Mouse (Mus musculus) lung, adult 18-20 months (tissue): ENCODE measurements at regions not wholly inside any gene's neighbourhood (a gene's known extent, or its start where the extent isn't known, plus 50 kb on each side); places are given as distances from the start of the nearest gene placed in this dataset.

ENCODE experiments used
- DNase-seq, 2 experiments: peaks; one replicate each; pipeline ENCODE4 v3.0.0; 2022; ENCODE audit warnings: mixed read lengths in 2 of 2

DNA sequence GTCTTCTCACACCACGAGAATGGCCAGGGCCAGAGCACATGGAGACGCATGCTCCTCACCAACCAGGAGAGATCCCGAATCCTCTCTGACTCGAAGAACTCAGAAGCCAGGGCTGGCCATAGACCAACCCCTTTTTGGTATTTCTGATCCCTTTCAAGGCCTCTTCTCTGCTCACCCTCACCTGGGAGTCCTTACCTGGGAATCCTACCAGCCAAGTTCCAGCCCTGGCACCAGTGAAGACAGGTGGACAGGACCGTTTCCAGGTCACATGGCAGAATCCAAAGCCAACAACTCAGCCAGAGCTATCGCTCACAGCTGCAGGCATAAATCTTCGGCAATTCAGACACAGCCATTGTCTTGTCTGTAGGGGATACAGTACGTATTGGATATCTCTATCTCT lies 626.2 kb upstream of the Fam19a5 start:
- no peak for DNase-seq

DNA sequence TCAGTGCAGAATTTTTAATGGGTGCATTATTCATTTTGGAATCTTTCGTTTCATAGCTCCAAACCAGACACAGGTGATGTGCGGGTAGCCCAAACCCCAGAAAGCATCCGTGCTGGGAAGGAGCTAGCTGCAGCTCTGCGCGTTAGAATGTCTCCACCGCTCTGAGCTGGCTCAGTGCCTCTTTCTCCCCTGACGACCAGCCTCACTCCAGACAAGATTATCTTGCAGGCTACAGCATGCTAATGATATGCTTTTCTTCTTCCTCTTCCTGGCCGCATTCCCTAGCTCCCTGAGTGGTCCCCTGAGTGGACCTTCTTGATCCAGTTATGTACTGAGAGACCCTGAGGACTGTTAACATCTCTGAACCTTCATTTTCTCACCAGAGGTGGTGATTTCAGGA lies 624.4 kb upstream of the Fam19a5 start:
- no peak for DNase-seq

DNA sequence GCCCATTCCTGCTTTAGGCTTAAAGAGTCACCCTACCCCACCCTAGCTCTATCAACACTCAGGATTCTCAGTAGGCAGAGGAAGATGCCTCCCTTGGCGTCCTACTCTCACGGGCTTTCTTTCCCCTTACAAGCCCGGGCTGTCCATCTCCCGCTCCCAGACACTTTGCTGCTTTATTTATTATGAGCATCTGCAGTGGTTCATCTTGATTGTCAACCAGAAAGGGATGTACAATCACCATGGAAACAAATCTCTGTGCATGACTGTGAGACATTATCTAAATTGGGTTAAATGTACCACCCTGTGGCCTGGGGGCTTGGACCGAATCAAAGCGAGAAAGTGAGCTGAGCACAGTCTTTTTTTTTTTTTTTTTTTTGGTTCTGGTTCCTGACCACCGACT lies 623.9 kb upstream of the Fam19a5 start:
- DNase-seq = no peak

DNA sequence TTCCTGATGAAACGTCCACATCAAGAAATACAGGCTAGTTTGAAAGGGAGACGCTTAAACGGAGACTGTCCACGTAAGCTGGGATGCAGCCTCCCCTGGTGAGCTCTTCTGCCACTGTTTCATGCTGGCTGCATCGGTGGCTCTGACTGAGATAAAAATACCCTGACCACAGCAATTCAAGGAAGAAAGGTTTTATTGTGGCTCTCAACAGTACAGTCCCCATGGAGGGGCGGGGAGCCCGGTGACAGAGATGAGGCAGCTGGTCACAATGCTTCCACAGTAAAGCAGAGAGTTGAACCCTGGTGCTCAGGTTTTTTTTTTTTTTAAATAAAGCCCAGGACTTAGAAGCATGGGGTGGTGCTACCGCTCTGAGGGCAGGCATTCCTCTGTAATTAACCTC lies 622.7 kb upstream of the Fam19a5 start:
- no peak for DNase-seq

DNA sequence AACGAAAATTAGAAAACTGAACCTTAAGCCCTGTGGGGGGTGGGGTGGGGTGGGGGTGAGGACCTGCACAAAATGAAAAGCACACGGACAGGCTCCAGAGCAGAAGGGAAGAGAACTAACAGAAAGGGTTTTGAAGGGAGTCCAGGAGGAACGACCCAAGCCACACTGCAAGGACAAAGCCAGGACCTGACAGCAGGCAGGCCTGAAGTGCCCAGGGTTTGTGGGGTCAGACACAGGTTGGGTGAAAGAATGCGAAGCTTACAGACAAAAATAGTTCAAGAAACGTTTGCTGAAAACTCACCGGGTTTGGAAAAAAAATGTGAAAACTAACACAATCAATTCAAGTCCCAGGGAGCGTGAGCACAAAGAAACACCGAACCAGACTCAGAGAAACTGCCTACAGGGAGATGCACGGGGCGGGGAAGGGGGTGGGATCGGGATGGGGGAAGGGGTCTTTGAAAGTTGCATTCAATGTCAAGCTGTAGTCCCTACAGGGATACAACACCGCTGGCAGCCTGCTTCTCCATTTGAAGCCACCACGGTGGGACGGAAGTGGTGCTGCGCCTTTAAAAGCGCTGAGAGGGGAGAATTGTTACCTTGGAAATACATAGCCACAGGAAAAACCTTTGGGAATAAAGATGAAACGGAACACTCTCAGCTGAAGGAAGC lies 618.9 kb upstream of the Fam19a5 start:
- no peak for DNase-seq

DNA sequence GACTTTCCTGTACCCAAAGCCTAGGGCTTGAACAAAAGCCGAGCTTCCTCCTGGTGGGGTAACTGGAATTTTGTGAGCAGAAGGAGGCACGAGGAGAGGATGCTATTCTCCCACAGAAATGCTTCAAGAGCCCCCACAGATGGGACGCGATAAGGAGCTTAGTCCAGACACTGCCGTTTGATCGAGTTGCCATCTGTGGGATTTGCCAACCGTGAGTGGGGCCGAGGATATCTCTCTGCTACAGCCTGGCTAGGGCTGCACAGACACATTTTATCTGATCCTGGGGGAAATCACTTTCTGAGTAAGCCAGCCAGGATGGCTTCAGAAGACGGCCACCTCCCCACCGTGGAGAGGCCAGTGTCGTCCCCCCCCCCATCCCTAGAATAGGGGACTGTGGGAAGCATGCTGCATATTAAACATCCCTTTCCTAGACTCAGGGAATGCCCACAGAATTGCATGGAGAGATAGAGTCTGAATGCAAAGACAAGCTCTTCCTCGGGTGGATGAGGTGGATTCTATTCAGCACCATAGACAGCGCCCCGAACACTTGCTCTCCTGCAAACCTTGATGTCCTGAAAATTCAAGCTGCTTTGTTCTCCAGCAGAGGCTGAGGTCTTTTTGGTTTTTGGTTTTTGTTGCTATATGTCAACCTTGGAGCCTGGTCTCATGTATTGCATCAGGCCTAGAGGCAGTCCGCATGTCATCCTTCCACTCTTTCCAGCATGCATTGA lies 611.6 kb upstream of the Fam19a5 start:
- no peak for DNase-seq

DNA sequence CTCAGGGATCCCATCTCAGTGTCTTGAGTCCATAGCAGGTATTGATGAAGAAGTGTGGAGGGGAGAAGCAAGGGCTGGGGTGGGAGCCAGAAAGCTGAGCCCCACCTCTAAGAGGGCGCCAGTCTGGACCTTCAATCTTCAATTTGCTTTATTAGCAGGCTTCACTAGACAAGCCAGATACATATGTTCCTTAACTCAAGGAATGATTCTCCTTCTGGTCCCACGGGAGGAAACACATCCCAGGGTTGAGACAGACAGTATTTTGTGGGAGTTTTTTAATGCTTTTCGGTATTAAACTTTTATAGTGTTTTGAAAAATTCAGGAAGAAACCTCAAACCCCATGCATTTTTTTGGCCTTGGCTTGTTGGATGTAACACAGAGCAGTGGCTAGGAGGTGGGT lies 606.7 kb upstream of the Fam19a5 start:
- DNase-seq = no peak

DNA sequence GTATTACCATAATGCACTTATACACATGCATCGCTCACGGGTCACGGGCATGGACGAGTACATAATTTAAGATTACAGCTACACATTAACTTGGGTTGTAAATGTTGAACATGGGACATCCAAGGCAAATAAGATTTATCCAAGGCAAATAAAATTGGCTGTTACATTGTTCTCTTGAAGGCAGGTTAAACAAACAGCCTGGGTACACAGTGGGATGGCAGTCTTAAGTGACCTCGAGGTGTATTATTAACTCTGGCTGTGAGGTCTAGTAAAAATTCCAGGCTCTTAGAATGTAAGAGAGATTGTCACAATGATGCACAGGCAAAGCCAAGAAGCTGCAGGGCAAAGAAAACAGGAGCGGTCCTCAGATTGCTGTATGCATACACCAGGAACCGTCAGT lies 599.6 kb upstream of the Fam19a5 start:
- DNase-seq = no peak

DNA sequence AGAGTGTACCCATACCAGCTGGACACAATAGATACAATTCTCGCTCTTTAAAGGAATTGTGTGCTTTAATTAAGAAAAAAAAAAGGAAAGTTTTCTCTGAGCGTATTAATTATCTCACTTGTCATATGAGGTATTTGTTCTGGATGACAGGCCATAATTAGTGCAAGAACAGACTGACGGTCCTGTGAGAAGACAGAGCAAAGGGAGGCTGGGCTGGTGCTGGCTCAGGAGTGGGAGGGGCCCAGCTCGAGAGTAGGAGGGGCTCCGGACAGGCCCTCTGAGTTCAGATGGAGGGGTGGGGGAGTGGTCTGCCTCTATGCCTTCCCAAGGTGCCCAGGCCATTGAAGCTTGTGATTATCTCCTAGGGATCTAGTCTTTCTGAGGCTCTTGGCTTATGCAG lies 591.5 kb upstream of the Fam19a5 start:
- DNase-seq = no peak

DNA sequence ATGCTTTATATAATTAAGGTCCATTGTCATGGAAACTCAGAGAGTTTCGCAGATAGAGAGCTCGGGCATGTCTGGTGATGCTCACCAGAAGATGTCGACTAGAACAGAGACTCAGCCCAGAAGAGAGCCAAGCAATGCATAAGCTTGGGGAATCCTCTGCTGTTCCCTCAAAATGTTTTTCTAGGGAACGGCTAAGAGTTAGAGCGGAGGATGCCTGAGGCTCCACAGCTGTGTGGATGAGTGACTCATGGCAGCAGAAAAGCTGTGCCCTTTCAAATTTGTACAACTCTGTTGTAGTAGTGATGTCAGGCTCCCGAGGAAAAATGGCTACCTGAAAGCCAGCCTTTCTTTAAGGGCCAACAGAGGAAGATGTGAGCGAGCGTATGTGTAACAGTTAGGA lies 586.2 kb upstream of the Fam19a5 start:
- DNase-seq = no peak

DNA sequence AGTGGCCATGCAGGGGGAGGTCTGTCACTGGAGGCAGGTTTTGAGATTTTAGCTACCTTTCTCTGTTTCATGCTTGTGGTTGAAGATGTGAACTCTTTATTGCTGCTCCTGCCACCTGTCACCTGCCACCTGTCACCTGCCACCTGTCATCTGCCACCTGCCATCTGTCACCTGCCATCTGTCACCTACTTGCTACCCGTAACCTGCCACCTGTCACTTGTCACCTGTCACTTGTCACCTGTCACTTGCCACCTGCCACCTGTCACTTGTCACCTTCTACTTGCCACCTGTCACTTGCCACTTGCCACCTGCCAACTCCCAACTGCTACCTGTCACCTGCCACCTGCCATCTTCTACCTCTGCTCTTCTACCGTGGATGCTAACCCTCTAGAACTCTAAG lies 581.2 kb upstream of the Fam19a5 start:
- DNase-seq = no peak

DNA sequence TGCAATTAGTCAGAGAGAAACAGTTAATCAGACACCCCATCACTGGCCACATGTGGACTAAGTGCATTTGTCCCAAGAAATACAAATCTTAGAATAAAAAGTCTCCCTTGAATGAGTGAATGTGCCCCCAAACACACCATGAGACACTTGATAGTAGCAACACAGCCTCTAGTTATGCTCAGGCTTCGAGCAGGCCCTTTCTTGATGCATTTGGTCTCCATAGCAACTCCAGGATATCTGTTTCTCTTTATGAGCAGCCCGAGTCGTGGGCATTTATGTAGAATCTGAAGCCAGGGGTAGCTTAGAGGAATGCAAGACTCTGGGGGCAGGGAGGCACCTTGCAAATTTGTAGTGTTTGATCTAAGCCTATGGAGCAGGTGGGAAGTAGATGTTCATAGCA lies 580.6 kb upstream of the Fam19a5 start:
- DNase-seq = no peak

DNA sequence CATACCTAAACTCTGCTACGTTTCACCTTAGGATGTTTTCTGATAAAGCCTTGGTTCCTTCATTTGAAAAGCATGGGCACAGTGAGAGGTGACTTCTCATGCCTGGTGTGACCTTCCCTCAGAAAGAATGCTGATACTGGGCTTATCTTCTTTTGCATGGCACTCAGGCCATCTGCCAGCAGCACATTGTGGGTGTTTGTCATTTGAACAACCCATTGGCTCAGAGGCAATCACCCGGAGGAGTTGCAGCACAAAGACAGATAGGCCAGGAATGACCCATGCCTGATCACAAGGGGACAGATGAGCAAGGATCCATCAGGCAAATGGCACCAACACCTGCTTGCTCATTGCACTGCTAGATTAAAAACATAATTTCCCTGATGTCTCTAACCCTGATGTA lies 572.7 kb upstream of the Fam19a5 start:
- DNase-seq = no peak

DNA sequence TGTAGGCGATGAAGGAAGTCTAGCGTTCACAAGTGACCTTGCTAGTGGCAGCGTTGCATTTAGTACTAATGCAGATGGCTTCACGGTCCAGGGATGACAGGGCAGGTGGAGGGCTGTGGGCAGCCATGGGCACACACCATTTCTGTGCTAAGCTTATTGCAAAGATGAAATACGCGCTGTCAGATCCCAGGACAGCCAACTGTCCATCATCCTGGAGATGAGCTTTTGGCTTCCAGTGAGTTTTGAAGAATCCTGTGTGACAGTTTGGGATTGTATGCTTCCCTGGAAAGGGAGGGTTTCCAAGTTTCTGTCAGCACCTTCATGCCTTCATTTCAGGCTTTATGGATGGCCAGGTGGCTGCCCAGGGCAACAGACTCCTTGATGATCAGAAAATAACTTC lies 547.9 kb upstream of the Fam19a5 start:
- no peak for DNase-seq

DNA sequence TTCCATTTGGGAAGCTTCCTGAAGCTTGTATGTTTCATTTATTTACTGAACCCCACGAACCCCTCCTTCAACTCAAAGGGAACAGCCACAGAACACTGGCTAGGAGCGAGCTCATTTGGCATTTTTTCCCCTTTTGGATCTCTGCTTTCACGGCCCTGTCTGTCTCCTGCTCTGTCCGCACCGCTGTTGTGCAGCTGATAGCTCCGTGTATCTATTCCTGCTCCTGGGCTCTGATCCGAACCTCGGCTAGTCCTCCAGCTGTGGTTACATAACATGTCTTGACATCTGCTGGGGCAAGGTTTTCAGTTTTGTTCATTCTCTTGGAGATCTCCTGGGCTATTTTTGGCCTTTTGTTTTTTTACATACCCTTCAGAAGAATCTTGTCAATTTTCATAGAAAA lies 525.1 kb upstream of the Fam19a5 start:
- DNase-seq = no peak

DNA sequence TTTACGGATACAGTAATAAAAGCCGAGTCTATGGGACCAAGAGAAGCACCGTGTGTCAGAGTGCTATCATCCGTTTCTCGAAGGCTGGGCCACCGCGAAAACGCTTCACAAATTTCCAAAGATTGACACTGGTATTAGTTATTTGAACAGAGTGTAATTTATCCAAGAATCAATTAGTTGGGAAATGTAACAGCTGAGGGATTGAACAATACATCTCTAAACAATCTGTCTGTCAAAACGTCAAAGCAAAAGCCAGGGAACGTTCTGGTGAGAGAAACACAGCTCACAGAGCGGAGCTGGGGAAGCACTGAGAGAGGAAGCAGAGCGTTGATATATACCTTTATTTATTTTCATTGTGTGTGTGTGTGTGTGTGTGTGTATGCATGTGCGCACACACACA lies 498.1 kb upstream of the Fam19a5 start:
- no peak for DNase-seq

DNA sequence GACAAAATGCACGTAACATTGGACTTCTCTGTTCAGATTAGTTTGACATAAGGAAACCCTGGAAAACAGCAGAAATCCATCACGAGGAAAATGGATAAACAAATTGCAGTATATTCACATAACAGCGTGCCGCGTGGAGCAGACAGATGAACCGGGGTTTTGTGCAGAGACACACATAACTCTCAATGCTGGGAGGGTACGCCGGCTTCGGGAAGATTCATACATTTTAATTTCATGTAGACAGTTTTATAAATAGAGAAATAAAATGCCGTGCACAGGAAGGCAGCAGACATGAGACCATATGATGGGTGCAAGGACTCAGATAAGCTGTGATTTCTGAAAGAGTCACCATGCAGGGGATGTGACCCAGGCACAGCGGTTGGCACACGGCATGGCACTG lies 489.9 kb upstream of the Fam19a5 start:
- DNase-seq = no peak

DNA sequence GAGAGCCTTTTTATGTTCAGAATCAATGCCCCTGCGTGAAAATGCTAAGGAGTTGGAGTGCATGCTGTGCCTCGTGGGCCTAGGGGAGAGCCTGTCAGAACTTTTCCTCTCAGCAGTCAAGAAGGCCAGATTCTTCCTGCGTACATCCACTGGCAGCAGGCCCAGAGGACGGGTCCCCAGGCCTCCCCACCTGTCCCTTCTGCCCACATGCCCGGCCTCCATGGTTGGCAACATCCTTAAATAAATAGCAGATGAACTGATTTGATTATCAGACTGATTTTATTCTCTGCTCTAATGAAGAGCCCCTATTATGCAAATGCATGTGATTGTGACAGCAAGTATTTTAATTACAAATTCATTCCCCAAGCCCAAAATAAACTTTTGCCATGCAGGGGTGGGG lies 479.2 kb upstream of the Fam19a5 start:
- DNase-seq = no peak

DNA sequence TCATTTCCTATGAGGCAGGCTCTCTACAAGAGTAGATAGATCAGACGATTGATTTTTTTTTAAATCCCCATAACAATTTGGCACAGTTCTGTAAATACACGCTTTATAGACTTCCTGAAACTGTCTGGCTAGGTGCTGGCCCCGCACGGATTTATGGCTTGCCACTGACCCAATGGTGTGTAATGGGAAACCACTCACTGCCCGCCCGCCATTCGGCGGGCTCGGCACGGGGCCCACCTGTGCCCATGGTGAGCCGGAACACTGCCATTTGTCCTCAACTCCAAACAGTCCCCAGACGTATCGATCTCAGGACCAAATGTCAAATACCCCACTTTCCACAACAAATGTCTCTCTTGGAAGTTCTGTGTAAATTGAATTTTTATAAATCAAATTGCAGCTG lies 475.8 kb upstream of the Fam19a5 start:
- no peak for DNase-seq

DNA sequence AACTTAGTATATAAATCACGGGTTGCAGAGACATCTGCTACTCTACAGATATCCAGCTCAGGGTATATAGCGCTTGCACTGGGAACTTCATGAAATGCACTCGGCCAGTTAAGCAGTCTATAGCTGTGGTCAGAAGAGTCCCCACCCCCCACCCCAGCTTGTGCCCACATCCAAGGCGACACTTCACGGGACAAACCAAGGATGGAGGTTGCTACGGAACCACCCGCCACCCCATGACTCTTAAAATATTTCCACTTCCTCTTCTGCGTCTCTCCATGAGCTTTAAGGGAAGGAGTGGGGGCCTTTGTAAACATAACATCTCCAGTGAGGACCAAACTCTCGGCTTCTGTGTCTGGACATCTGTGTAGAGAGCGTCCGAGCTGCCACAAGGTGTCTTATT lies 469.5 kb upstream of the Fam19a5 start:
- no peak for DNase-seq

DNA sequence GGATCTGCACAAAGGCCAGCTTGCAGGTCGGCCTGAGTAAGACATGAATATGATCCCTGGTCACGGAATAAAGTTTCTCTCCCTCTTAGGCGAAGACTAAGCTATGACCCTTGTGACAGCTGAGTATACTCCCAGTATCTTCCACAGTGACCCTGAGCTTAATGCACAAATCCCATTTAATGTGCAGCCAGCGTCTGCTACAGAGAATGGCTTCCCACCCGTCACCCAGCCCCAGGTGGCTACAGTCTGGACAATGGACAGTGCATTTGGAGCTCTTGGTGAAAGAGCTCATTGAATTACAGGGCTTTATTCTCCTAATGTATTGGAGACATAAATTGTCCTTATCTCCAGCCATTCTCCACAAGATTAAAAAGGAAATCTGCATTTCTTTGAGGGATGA lies 454.3 kb upstream of the Fam19a5 start:
- no peak for DNase-seq

DNA sequence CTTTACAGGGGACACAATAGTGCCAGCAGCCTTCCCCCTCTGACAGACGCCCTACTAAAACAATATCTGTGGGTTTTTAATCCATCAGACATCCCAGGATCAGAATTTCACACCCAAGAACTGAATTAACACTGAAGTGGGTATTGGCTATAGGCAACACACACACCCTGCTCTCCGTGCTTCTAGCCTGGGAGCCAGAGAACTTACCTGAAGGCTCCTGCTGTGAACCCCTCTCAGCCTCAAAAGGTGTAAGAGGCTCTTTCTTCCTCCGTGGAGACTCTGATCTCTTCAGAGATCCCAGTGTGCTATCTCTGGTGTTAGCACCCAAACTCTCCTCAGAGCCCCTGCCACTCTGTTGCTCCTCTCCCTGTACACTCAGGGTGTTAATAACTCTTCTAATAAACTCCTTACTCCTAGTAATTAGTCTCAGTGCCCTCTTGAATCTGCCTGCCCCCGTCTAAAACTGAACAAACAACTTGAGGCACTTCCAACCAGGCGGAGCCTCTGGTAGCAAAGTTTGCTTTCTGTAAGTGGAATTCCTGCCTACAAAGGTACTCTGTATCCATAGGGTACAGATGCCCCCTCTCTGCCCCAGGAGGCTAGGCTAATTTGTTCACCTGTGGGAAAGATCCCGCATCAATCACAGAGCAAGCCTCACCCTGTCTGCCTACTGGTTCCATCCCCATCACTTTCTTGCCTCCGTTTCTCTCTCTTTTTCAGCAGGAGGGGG lies 452.9 kb upstream of the Fam19a5 start:
- DNase-seq = peak; percentile 31 to 34

DNA sequence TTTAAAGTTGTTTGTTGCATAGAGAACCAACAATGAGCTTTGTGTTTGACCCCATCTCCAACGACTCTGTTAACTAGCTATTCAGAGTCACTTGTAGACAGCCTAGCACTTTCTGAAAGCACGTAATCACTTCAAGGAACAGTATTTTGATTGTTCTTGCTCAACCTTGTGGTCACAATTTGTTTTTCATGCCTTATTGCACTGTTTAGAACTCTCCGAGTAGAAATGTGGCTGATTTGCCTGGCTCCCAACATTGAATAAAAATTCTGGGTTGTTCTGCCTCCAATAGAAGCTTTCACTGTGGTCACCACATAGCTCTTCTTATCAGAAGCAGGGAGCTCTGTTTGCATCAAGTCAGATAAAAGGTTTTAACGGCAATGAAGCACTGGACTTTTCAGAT lies 446.9 kb upstream of the Fam19a5 start:
- no peak for DNase-seq

DNA sequence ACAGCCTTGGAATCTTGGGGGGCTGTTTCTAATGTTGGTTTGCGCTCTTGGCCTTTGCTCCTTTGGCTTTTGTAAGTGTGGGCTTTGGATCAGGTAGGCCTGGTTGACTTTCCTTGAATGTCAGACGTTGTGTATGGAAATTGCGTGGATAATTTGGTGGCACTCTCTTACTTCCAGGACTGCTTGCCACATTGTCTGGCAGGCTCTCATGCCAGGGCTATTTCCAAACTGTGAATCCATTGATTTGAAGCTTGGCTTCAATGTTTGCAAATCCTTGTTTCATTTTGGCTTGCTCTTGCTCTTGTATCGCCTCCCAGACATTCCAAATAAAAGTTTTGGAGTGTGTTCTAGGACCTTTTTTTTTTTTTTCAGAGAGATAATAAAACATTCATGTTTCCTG lies 443.0 kb upstream of the Fam19a5 start:
- no peak for DNase-seq
